Comparison of ENCODE assay signal across 17 mouse cellular contexts in the genomic region with DNA sequence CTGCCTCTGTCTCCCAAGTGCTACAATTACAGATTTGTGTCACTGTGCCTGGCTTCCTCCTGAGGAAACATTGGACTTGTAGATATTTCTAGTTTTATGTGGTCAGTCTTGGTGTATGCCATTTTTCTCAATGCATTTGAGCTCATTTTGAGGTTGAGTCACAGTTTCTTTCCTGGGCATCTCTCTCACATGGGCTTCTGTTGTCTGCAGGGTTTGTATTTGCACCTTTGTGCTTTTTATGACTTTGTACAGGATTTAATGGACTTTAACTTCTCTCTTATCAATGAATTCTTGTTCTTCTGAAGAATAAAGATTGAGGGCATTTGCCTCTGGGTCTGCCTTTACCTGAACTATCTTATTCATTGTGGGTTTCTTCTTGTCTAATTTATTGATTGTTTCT. TPM values are rescaled to one million over a fixed set of nuclear protein-coding genes. Genes with fewer than 3 reads are reported as not detected.
"Had no signal": no experiment of that assay in that cellular context is flagged by ENCODE, and none has a peak within 500 bp of the region (broad histone marks: within the 10 kb centered on the region; RNA-seq: fewer than 3 reads in every experiment).

No protein-coding gene starts in this region.

- H3K9me3 ChIP-seq: midbrain, embryonic 10.5 days; midbrain, embryonic 13.5 days; midbrain, embryonic 15.5 days; neural tube, embryonic 13.5 days; neural tube, embryonic 15.5 days had no signal

- ATAC-seq: midbrain, embryonic 15.5 days had no signal

- H3K4me1 ChIP-seq: midbrain, embryonic 10.5 days; midbrain, embryonic 13.5 days; midbrain, embryonic 15.5 days; neural tube, embryonic 13.5 days; neural tube, embryonic 15.5 days had no signal

- H3K27ac ChIP-seq: midbrain, embryonic 10.5 days; midbrain, embryonic 13.5 days; midbrain, embryonic 15.5 days; neural tube, embryonic 13.5 days; neural tube, embryonic 15.5 days had no signal

- H3K4me2 ChIP-seq: lung, embryonic 14.5 days; midbrain, embryonic 13.5 days; midbrain, embryonic 15.5 days; neural tube, embryonic 13.5 days; neural tube, embryonic 15.5 days had no signal

- DNase-seq: lung, adult 18-20 months; lung, embryonic 14.5 days; lung, postnatal 10 days; lung, postnatal 4 days; retina, postnatal 1 day; right cerebral cortex, adult 18-20 months; spleen, adult 18-20 months; thymus, adult 18-20 months; thymus, postnatal 14 days; thymus, postnatal 36 days had no signal

- H3K9ac ChIP-seq: lung, embryonic 14.5 days; midbrain, embryonic 13.5 days; midbrain, embryonic 15.5 days; neural tube, embryonic 13.5 days; neural tube, embryonic 15.5 days had no signal

- H3K4me3 ChIP-seq: midbrain, embryonic 10.5 days; midbrain, embryonic 13.5 days; midbrain, embryonic 15.5 days; myocyte; neural tube, embryonic 13.5 days; neural tube, embryonic 15.5 days had no signal

- H3K36me3 ChIP-seq: midbrain, embryonic 15.5 days had no signal

- H3K27me3 ChIP-seq: midbrain, embryonic 13.5 days; midbrain, embryonic 15.5 days; neural tube, embryonic 13.5 days; neural tube, embryonic 15.5 days had no signal

RNA-seq across cellular contexts. Expression of a gene that starts 35.8 kb away (rescaled TPM):
- total RNA-seq: megakaryocyte, adult 5-6 weeks had no signal
- polyA plus RNA-seq: neural tube, embryonic 15.5 days had no signal
